Mouse (Mus musculus): Measurements from ENCODE around the gene Rgs11. TPM values are rescaled to one million over a fixed set of nuclear protein-coding genes. Genes with fewer than 3 reads are reported as not detected.
"Not testable (repeated sequence)": the region's sequence is repeated elsewhere in the genome, so short reads cannot be mapped to it uniquely, and the experiment has no call there.

Rgs11 gene
- polyA plus RNA-seq (2012; rRNA removed), result 46.4 and 47.9 TPM in 2 replicates

DNA sequence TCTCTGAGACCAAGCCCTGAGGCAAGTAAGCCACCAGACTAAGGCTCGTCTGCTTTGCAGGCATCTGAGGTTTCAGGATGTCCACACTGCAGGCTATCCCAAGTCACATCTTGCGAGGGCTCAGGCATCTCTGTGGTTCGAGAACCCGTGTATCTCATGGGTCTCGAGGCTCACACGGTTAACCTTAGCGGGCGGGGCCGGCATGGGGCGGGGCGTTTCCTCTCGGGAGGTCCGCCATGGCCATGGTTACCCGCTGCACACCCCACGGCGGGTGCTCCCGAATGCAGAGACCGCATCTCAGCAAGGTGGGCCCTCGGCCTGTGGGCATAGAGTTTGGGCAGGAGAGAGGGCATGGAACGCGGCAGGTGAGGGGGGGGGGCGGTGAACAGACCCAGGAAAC is at the start of gene Rgs11:
Gene Rgs11, plus strand, starts transcription at position 215 of the 400 bp plus-strand sequence.
- no peak for DNase-seq (ENCODE audit: low spot score)

DNA sequence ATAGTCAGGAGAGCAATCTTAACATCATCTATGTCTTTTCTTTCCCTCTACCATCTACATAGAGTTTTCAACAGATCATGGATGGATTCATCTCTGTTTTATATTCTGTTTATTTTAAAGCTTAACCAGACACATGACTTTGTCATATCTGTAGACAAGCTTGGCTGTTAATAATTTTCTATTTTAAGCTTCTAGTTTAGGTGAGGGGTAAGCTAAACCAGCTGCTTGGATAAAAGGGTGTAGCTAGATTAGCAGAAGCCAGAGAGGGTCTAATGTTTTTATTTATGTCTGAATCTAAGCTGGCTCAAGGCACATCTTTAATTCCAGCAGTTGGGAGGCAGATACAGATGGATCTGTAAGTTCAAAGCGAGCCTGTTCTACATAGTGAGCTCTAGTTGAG is 40.0 kb upstream of the Rgs11 start:
- no peak for DNase-seq (ENCODE audit: low spot score)

- no peak for DNase-seq (ENCODE audit: low spot score)
These were observed 34.7 kb upstream of the Rgs11 start for GRCm38 (mm10) chr17:26168039-26168438.

GRCm38 (mm10) chr17:26175248-26175647 is 27.5 kb upstream of the Rgs11 start:
- DNase-seq (ENCODE audit: low spot score), result not testable (repeated sequence)

GRCm38 (mm10) chr17:26178611-26179010 is 24.1 kb upstream of the Rgs11 start:
- DNase-seq (ENCODE audit: low spot score), result no peak

DNA sequence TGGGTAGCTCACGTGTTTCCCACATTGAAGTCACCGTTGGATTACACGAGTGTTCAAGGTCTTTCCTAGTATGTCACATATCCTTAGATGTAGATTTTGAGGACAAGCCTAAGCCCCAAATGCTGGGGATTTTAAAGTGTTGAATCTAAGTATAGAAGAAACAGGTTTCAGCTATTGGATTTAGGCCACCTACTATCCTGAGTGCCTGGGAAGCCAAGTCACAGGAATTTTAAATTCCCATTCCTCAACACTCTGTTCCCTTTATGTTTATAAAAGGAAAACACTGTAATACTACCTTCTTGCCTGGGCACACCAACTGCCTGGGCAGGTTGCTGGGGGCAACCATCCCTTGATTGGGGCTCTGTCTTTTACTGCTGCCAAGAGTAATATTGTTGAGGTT is 21.6 kb upstream of the Rgs11 start:
- DNase-seq (ENCODE audit: low spot score), result no peak

DNA sequence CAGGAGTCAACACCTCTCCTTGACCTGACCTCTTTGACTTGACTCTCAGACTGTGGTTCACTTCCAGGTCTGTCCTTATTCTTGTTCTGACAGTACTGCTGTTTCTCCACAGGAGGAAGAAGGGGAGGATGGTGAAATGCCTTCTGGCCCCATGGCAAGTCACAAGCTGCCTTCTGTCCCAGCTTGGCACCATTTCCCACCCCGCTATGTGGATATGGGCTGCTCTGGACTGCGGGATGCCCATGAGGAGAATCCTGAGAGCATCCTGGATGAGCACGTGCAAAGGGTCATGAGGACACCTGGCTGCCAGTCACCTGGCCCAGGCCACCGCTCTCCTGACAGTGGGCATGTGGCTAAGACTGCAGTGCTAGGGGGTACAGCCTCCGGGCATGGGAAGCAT is 15.2 kb upstream of the Rgs11 start:
- DNase-seq (ENCODE audit: low spot score), result no peak

DNA sequence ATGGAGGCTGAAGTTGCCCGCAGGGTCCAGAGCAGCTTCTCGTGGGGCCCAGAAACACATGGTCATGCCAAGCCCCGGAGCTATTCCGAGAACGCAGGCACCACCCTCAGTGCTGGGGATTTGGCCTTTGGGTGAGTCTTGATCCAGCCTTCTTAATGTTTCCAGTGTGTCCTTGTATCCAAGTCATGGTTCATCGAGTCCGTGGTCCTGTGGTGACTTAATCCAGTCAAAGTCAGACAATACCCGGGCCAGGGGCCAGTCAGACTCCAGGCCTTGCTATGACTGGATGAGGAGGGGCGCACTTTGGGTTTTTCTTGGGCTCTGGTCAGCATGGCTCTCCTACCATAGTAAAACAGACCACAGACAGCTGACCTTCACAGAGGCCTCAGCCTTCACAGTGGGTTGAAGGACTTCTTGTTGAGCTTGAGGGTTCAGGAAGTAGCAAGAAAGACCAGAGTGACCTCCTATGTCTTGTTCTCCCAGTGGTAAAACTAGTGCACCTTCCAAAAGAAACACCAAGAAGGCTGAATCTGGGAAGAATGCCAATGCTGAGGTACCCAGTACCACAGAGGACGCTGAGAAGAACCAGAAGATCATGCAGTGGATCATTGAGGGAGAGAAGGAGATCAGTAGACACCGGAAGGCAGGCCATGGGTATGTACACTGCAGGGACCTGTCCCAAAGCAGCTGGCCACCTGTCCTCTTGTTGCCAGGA is 14.5 kb upstream of the Rgs11 start:
- DNase-seq (ENCODE audit: low spot score), result no peak

- not testable (repeated sequence) for DNase-seq (ENCODE audit: low spot score)
These were observed 11.3 kb upstream of the Rgs11 start for GRCm38 (mm10) chr17:26191486-26191885.

GRCm38 (mm10) chr17:26192481-26193190 is 10.1 kb upstream of the Rgs11 start:
- DNase-seq (ENCODE audit: low spot score), result no peak

GRCm38 (mm10) chr17:26198892-26199291 is 3.9 kb upstream of the Rgs11 start, which contains the start of gene Pdia2:
TSS of gene Pdia2 (minus strand) at chr17:26199087.
- no peak for DNase-seq (ENCODE audit: low spot score)

DNA sequence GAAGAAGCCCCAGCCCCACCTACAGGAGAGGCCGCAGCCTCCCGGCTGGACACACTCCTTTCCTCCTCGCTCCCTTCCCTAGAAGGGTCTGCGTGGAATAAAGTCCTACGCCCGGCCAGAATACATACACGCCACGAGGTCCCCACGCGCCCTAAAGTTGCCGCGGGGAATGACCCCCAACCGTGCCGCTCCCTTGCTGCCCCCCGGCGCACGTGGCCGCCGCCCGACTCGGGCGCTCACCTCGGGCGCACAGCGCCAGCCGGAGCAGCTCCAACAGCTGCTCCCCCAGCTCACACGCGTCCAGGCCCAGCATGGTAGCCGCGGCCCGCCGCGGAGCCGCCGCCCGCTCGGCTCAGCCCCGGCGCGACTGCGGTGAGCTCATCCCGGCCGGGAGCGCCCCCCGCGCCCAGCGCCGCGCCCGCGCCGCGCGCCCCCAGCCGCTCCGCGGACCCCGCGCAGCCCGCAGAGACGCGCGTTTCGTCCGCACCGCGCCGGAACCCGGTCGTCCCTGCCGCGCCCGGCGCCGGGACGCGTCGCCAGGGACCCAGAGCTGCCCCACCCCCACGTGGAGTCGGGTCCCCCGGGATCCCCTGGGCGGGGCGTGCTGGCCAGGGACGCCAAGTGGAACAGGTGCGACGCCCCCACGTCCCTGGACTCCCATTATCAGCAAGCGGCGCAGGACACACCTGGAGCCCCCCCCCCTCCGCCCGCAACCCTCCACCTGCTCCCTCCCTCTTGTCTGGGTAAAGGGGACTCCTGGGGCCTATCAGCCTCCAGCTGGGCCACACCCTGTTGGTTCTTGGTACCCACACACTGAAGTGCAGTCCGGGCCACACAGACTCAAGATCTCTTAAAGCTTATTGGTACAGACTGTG is 1.7 kb upstream of the Rgs11 start:
- no peak for DNase-seq (ENCODE audit: low spot score)

DNA sequence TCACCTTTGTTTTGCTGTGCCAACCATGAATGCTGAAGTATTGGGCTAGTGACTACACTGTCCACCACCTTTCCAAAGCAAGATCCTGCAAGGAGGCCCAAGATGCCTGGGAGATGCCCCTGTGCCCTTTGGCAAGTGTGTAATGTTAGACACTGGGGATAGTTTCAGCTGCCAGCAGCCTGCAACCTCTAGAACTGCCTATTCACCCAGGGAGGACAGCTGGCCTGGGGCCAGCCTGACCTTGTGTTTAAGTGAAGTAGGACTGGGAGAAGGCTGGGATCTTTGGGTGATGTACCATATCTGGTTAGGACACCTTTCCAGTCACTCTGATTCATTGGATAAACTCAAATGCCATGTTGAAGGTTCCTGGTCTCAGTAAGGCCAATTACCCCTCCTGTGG is 753 bp upstream of the Rgs11 start:
- no peak for DNase-seq (ENCODE audit: low spot score)

DNA sequence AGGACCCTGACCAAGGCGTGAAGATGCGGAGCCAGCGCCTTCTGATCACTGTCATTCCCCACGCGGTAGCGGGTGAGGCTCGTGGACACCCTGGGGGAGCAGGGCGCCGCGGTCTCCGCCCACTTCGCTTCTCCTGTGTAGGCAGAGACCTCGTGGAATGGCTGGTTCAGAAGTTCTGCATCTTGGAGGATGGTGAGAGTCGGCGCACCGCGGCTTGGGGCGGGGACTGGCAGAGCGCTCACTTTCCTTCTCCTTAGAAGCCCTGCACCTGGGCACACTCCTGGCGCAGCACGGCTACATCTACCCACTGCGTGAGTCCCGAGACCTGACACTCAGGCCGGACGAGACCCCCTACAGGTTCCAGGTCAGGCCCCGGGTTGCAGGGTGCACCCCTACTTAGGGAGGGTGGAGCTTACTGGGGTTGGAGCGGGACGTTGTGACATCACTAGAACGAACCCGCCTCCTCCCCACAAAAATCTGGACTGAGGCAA is 615 bp downstream of the Rgs11 start:
- DNase-seq (ENCODE audit: low spot score), result peak; percentile 43

DNA sequence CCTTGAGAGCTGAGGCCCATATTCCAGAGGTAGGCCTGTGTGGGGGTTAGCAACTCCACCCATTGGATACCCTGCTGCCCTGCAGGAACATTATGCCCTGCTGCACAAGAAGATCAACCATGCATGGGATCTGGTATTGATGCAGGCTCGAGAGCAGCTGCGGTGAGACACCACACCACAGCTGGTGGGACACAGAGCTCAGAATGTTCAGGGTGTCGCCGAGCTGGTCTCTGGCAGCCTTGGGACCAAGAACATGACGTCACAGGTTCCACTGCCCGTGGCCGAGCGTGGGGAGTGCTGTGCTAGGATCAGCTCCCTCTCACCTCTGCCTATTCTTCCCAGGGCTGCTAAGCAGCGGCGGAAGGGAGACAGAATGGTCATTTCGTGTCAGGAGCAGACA is 2.0 kb downstream of the Rgs11 start:
- no peak for DNase-seq (ENCODE audit: low spot score)

GRCm38 (mm10) chr17:26206392-26206791 is 3.6 kb downstream of the Rgs11 start:
- no peak for DNase-seq (ENCODE audit: low spot score)

- DNase-seq (ENCODE audit: low spot score), result no peak
These were observed 4.9 kb downstream of the Rgs11 start, which contains the start of gene Arhgdig for GRCm38 (mm10) chr17:26207686-26208085. TSS of gene Arhgdig (minus strand) at chr17:26207786.

DNA sequence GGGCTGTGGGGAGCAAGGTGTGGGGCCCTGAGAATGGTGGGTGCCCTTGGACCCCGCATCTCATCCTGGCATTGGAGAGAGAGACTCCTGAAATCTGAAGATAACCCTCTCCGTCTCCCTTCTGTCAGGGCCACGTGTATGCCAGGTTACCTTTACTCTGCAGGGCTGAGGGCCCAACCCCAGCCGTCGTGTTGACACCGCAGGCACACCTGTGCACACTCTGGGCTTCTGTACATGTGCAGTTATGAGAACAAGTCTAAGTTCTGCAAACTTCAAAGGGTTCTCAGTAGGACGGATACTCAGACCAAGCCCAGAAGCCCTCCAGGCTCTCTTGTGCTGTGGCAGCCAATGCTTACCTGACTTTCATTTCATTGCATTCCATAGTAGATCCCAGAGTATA is 9.5 kb downstream of the Rgs11 start:
- DNase-seq (ENCODE audit: low spot score), result no peak

- no peak for DNase-seq (ENCODE audit: low spot score)
These were observed 9.9 kb downstream of the Rgs11 start for GRCm38 (mm10) chr17:26212681-26213080.

GRCm38 (mm10) chr17:26221508-26221907 is 18.8 kb downstream of the Rgs11 start:
- DNase-seq (ENCODE audit: low spot score), result no peak

- DNase-seq (ENCODE audit: low spot score), result no peak
These were observed 22.4 kb downstream of the Rgs11 start for GRCm38 (mm10) chr17:26225150-26225549.

DNA sequence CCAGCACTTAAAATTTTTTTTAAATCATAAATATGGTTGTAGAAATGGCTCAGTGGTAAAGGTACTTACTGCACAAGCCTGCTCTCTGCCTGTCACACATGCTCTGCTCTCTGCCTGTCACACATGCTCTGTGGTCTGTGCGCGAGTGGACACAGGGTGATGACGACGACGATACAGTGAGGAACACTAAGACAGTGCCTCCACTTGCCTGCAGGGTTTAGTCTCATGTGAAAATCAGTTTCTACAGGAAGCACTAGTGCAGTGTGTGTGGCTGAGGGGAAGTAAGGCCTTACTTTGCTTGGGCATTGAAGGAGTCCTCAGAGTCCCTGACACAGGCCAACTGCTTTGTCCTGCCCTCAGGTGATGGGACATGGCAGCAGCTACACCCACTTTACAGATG is 27.0 kb downstream of the Rgs11 start:
- no peak for DNase-seq (ENCODE audit: low spot score)
